In the genomic region with DNA sequence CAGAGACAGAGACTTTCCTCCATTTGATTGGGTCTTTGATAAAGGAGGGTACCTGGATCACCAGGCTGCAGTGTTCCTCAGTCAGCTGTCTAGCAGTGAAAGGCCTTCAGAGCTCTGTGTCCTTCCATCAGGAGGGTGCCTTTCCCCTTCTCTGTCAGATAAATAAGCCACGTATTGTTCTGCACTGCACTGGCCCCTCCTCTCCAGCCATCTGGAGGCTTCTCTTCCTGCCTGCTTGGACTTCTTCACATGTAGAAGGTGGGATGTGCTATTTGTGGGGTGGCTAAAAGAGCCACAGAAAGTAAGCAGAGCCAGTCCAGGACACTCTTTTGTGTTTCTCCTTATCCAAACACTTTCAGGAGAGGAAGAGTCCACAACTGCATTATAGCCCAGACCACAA, we compare ENCODE assay signal across 28 mouse cellular contexts.
DNase-seq lines count a peak whose midpoint lies in the region; ATAC-seq and TF ChIP-seq lines count a peak whose summit lies in the region.
"Had no signal": no experiment of that assay in that cellular context is flagged by ENCODE, and none has a peak within 500 bp of the region (broad histone marks: within the 10 kb centered on the region; RNA-seq: fewer than 3 reads in every experiment).

No protein-coding gene starts in this region.

- TF ChIP-seq EP300 in heart, postnatal 0 days (IDR thresholded peaks at IDR 0.05; ENCODE audit: low read depth): no peak

- H3K9ac ChIP-seq in heart, postnatal 0 days (replicated peaks; ENCODE audit: low read depth, low read length): no peak overlapping the region
- H3K9ac ChIP-seq: forebrain, embryonic 13.5 days; heart, embryonic 12.5 days; heart, embryonic 15.5 days; hindbrain, embryonic 13.5 days; intestine, embryonic 15.5 days had no signal

- peak overlapping the region; percentile 77; the same call in 1 of the 2 replicates for H3K27ac ChIP-seq in gastrocnemius, adult 2 months
- 0 out of 2 replicates have a peak overlapping the region, but pooled peaks have one; percentile 15 for H3K27ac ChIP-seq in heart, postnatal 0 days (ENCODE audit: low read depth)
- H3K27ac ChIP-seq in brown adipose tissue, adult 24 weeks (replicated peaks; ENCODE audit: low read depth, low read length): peak overlapping the region; percentile 88
- H3K27ac ChIP-seq: forebrain, embryonic 10.5 days; forebrain, embryonic 13.5 days; heart, embryonic 15.5 days; hindbrain, embryonic 10.5 days; hindbrain, embryonic 13.5 days; intestine, embryonic 15.5 days had no signal

- intact Hi-C loops in gastrocnemius, adult 2 months (cut with DNase I): no loop called here
- intact Hi-C loops in heart, postnatal 14 days (cut with DNase I): no loop called here

- no peak for DNase-seq in gastrocnemius, adult 2 months
- no peak for DNase-seq in gastrocnemius, postnatal 4 days (ENCODE audit: low spot score in 2 of 2)
- no peak for DNase-seq in heart, postnatal 0 days (ENCODE audit: low spot score)
- DNase-seq in heart, postnatal 14 days: no peak
- DNase-seq in lung, postnatal 10 days: peak; percentile 11
- no peak for DNase-seq in lung, postnatal 4 days
- DNase-seq: adrenal gland, postnatal 10 days; adrenal gland, postnatal 36 days; B cell, adult 2 months; cerebellum, adult 11 months; cerebellum, adult 2 months; cerebellum, adult 9-11 months; cerebellum, postnatal 25 days; gastrocnemius, postnatal 14 days; heart, postnatal 36 days had no signal

- H3K4me2 ChIP-seq in heart, postnatal 0 days (ENCODE audit: low read depth, low read length): no peak overlapping the region
- H3K4me2 ChIP-seq: forebrain, embryonic 13.5 days; heart, embryonic 12.5 days; heart, embryonic 15.5 days; hindbrain, embryonic 13.5 days; intestine, embryonic 15.5 days had no signal

- TF ChIP-seq CTCF in gastrocnemius, adult 2 months (IDR thresholded peaks at IDR 0.05): no peak
- no peak for TF ChIP-seq CTCF in heart, postnatal 0 days (IDR thresholded peaks at IDR 0.05; ENCODE audit: low read depth)

- no peak overlapping the region for H3K4me3 ChIP-seq in gastrocnemius, adult 2 months
- no peak overlapping the region for H3K4me3 ChIP-seq in heart, postnatal 0 days (ENCODE audit: low read depth, low read length)
- no peak overlapping the region for H3K4me3 ChIP-seq in brown adipose tissue, adult 24 weeks (ENCODE audit: insufficient read depth, low read depth, low read length)
- H3K4me3 ChIP-seq: forebrain, embryonic 10.5 days; forebrain, embryonic 13.5 days; heart, embryonic 12.5 days; heart, embryonic 15.5 days; hindbrain, embryonic 10.5 days; hindbrain, embryonic 13.5 days; intestine, embryonic 15.5 days had no signal

- no peak for ATAC-seq in heart, postnatal 0 days (ENCODE audit: insufficient read depth, low read depth)
- ATAC-seq: forebrain, embryonic 13.5 days; forebrain, embryonic 16.5 days; hindbrain, embryonic 16.5 days; intestine, embryonic 15.5 days; Patski had no signal

- H3K9me3 ChIP-seq in heart, postnatal 0 days (replicated peaks; ENCODE audit: control insufficient read depth, low read length): no peaks in the 10 kb centered on the region; the same call in 1 of the 2 replicates
- H3K9me3 ChIP-seq: forebrain, embryonic 10.5 days; forebrain, embryonic 13.5 days; G1E; heart, embryonic 12.5 days; heart, embryonic 15.5 days; hindbrain, embryonic 10.5 days; hindbrain, embryonic 13.5 days; intestine, embryonic 15.5 days had no signal

- WGBS in heart, postnatal 0 days: 64% methylated on average over 1 of the region's 1 CpGs

- H3K27me3 ChIP-seq in heart, postnatal 0 days (ENCODE audit: control insufficient read depth, insufficient read depth, low read length): no peaks in the 10 kb centered on the region
- H3K27me3 ChIP-seq: CH12.LX; forebrain, embryonic 13.5 days; heart, embryonic 12.5 days; heart, embryonic 15.5 days; hindbrain, embryonic 13.5 days; intestine, embryonic 15.5 days; Patski had no signal

- no peaks in the 10 kb centered on the region for H3K36me3 ChIP-seq in heart, postnatal 0 days (replicated peaks; ENCODE audit: control insufficient read depth, insufficient read depth, low read length)
- H3K36me3 ChIP-seq: forebrain, embryonic 10.5 days; G1E; heart, embryonic 12.5 days; heart, embryonic 15.5 days; hindbrain, embryonic 10.5 days; hindbrain, embryonic 13.5 days; intestine, embryonic 15.5 days had no signal

- H3K4me1 ChIP-seq in heart, postnatal 0 days (ENCODE audit: control insufficient read depth, insufficient read depth): no peaks in the 10 kb centered on the region
- H3K4me1 ChIP-seq in brown adipose tissue, adult 24 weeks (ENCODE audit: control insufficient read depth, insufficient read depth, insufficient read length, low read length): peaks cover 2% of the 10 kb centered on the region; the same call in 1 of the 2 replicates
- H3K4me1 ChIP-seq: forebrain, embryonic 10.5 days; forebrain, embryonic 13.5 days; heart, embryonic 12.5 days; heart, embryonic 15.5 days; hindbrain, embryonic 10.5 days; hindbrain, embryonic 13.5 days; intestine, embryonic 15.5 days had no signal

Comparison
In these comparisons a context has a peak if more than half of its experiments do, and no peak if none do; other contexts are left out.
1. H3K27ac ChIP-seq: peak in every context shown above with its lines; median percentile 88 in brown adipose tissue, adult 24 weeks; 77 in gastrocnemius, adult 2 months; 15 in heart, postnatal 0 days.